18 mouse cellular contexts compared by ENCODE assay signal in the genomic region with DNA sequence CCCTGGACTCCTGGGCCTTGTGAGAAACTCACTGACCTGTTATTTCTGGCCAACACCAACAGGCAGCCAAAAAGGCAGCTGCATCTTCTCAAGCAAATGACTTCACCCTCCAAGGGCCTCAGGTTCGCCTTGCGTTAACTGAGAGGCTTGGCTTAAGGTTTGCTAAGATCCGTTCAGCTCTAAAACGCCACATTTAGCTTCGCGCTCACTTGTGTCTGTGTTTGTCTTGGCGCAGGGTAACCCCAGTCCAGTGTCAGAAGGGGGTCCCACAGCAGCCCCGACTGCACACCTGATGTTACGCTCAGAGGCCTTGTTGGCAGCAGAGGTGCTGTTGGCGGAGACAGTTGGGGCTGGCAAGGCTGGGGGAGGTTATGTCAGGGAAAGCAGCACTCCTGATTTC. TPM values are rescaled to one million over a fixed set of nuclear protein-coding genes. Genes with fewer than 3 reads are reported as not detected.
A peak's percentile ranks its signal among the peaks of the same experiment; 100 is the strongest.
DNase-seq lines count a peak whose midpoint lies in the region; ATAC-seq and TF ChIP-seq lines count a peak whose summit lies in the region.
"Had no signal": no experiment of that assay in that cellular context is flagged by ENCODE, and none has a peak within 500 bp of the region (broad histone marks: within the 10 kb centered on the region; RNA-seq: fewer than 3 reads in every experiment).

No protein-coding gene starts in this region.

- no peaks in the 10 kb centered on the region for H3K9me3 ChIP-seq in liver, embryonic 12.5 days (replicated peaks)
- H3K9me3 ChIP-seq: forebrain, embryonic 10.5 days; hindbrain, embryonic 15.5 days; limb, embryonic 12.5 days had no signal

- TF ChIP-seq CTCF in heart, adult 2 months (IDR thresholded peaks at IDR 0.05) = no peak

- no peak for TF ChIP-seq POLR2A in heart, adult 2 months (IDR thresholded peaks at IDR 0.05; ENCODE audit: insufficient read depth, low read depth, low read length)

- peaks cover 33% of the 10 kb centered on the region for H3K4me1 ChIP-seq in heart, adult 2 months (ENCODE audit: control insufficient read depth, insufficient read depth, low read length)
- H3K4me1 ChIP-seq in liver, embryonic 12.5 days = no peaks in the 10 kb centered on the region
- H3K4me1 ChIP-seq: forebrain, embryonic 10.5 days had no signal

- H3K4me3 ChIP-seq in heart, adult 2 months = no peak overlapping the region
- H3K4me3 ChIP-seq in liver, embryonic 12.5 days = no peak overlapping the region
- H3K4me3 ChIP-seq: forebrain, embryonic 10.5 days; hindbrain, embryonic 15.5 days; limb, embryonic 12.5 days had no signal

- H3K27me3 ChIP-seq in heart, adult 2 months (ENCODE audit: control insufficient read depth, insufficient read depth, low read length) = no peaks in the 10 kb centered on the region
- no peaks in the 10 kb centered on the region for H3K27me3 ChIP-seq in liver, embryonic 12.5 days (replicated peaks)
- H3K27me3 ChIP-seq: hindbrain, embryonic 15.5 days; limb, embryonic 12.5 days had no signal

- ATAC-seq in megakaryocyte-erythroid progenitor cell, adult 5-6 weeks (replicated peaks; ENCODE audit: low FRiP score, low TSS enrichment, poor library complexity, severe bottlenecking) = no peak
- no peak for ATAC-seq in liver, embryonic 12.5 days

- H3K4me2 ChIP-seq in liver, embryonic 12.5 days = no peak overlapping the region
- H3K4me2 ChIP-seq: hindbrain, embryonic 15.5 days; limb, embryonic 12.5 days; midbrain, embryonic 11.5 days had no signal

- intact Hi-C loops in heart, adult 2 months (cut with DNase I) = no loop called here
- intact Hi-C loops in heart, postnatal 36 days (cut with DNase I) = no loop called here

- H3K27ac ChIP-seq in heart, adult 2 months = peak overlapping the region; percentile 12; the same call in 1 of the 2 replicates
- no peak overlapping the region for H3K27ac ChIP-seq in liver, embryonic 12.5 days
- H3K27ac ChIP-seq: forebrain, embryonic 10.5 days; hindbrain, embryonic 15.5 days; limb, embryonic 12.5 days had no signal

- WGBS in heart, adult 2 months = 59% methylated on average over 10 of the region's 10 CpGs
- WGBS in liver, embryonic 12.5 days (ENCODE audit: insufficient replicate concordance) = 77% methylated on average over 10 of the region's 10 CpGs

- peaks cover 26% of the 10 kb centered on the region for H3K36me3 ChIP-seq in heart, adult 2 months (ENCODE audit: control insufficient read depth, insufficient read depth, low read length)
- no peaks in the 10 kb centered on the region for H3K36me3 ChIP-seq in liver, embryonic 12.5 days
- H3K36me3 ChIP-seq: forebrain, embryonic 10.5 days; hindbrain, embryonic 15.5 days; limb, embryonic 12.5 days had no signal

- DNase-seq in heart, adult 2 months = no peak
- no peak for DNase-seq in heart, postnatal 36 days
- peak; percentile 19 for DNase-seq in lung, postnatal 10 days
- no peak for DNase-seq in lung, postnatal 36 days
- DNase-seq in heart, postnatal 4 days = peak; percentile 44
- no peak for DNase-seq in left cerebral cortex, adult 8-10 months (ENCODE audit: low spot score in 2 of 2)
- DNase-seq: adrenal gland, postnatal 36 days; cerebellum, postnatal 25 days; kidney, postnatal 25 days; layer of hippocampus, postnatal 36 days; right cerebral cortex, postnatal 14 days had no signal

- peaks cover 2% of the 10 kb centered on the region; the same call in 1 of the 2 replicates for H3K79me2 ChIP-seq in heart, adult 2 months (replicated peaks; ENCODE audit: control insufficient read depth, insufficient read depth, low read length)

- no peak for TF ChIP-seq EP300 in heart, adult 2 months (IDR thresholded peaks at IDR 0.05; ENCODE audit: insufficient read depth, low read depth, low read length)

- H3K9ac ChIP-seq in heart, adult 2 months (ENCODE audit: low read depth, low read length) = 0 out of 2 replicates have a peak overlapping the region, but pooled peaks have one; percentile 22
- H3K9ac ChIP-seq in liver, embryonic 12.5 days = no peak overlapping the region
- H3K9ac ChIP-seq: hindbrain, embryonic 15.5 days; limb, embryonic 12.5 days had no signal

RNA-seq across cellular contexts. Expression of gene Arhgap31, which starts 23.3 kb away (rescaled TPM):
- 10 to 100 TPM; 38.2 to 41.2 TPM for total RNA-seq in heart, adult 2 months (2021)
- polyA plus RNA-seq in heart, adult 2 months (2012; rRNA removed) = 14.1 and 20.1 TPM in 2 replicates
- total RNA-seq in heart, postnatal 36 days (2021) = 10 to 100 TPM; 37.4 to 43.5 TPM
- total RNA-seq in heart, postnatal 4 days (2021) = 10 to 100 TPM; 68.2 to 73.4 TPM
- total RNA-seq in megakaryocyte-erythroid progenitor cell, adult 5-6 weeks (2014; fragmentation: Nextera tagmentation) = 1.4 and 1.7 TPM in 2 replicates
- total RNA-seq in megakaryocyte-erythroid progenitor cell, adult 5-6 weeks (2017) = 0.14 and 0.91 TPM in 2 replicates
- 10 to 100 TPM; 16.6 to 20.1 (median 18.3) TPM for total RNA-seq in left cerebral cortex, adult 8-10 months (2022)
- polyA plus RNA-seq in liver, embryonic 12.5 days (2016; fragmentation: Nextera tagmentation; extraction: Ambion mirVana) = 3.5 and 4.0 TPM in 2 replicates

RNA-seq across cellular contexts. Expression of gene B4galt4, which starts 52.3 kb away (rescaled TPM):
- 10 to 100 TPM in 1 of 2 experiments, 1 to 10 TPM in 1; 8.1 to 13.2 TPM for total RNA-seq in heart, adult 2 months (2021)
- polyA plus RNA-seq in heart, adult 2 months (2012; rRNA removed) = 6.4 and 9.6 TPM in 2 replicates
- total RNA-seq in heart, postnatal 36 days (2021) = 10 to 100 TPM; 10.1 to 11.9 TPM
- total RNA-seq in heart, postnatal 4 days (2021) = 10 to 100 TPM; 10.1 to 13.1 TPM
- not detected in 2 replicates for total RNA-seq in megakaryocyte-erythroid progenitor cell, adult 5-6 weeks (2014; fragmentation: Nextera tagmentation)
- 1.8 and 2.9 TPM in 2 replicates for total RNA-seq in megakaryocyte-erythroid progenitor cell, adult 5-6 weeks (2017)
- 10 to 100 TPM; 19.8 to 25.0 (median 22.4) TPM for total RNA-seq in left cerebral cortex, adult 8-10 months (2022)
- 4.7 and 5.7 TPM in 2 replicates for polyA plus RNA-seq in liver, embryonic 12.5 days (2016; fragmentation: Nextera tagmentation; extraction: Ambion mirVana)
- total RNA-seq: MEL had no signal

Comparison
In these comparisons a context has a peak if more than half of its experiments do, and no peak if none do; other contexts are left out.
1. DNase-seq: peak in lung, postnatal 10 days (single experiment) and heart, postnatal 4 days (single experiment); none in heart, adult 2 months (0 of 2), heart, postnatal 36 days (0 of 2), lung, postnatal 36 days (single experiment) and left cerebral cortex, adult 8-10 months (0 of 2).
2. RNA of gene Arhgap31, which starts 23.3 kb away (total RNA-seq): 68.2 to 73.4 TPM in heart, postnatal 4 days, 37.4 to 43.5 TPM in heart, postnatal 36 days, 38.2 to 41.2 TPM in heart, adult 2 months and 16.6 to 20.1 TPM in left cerebral cortex, adult 8-10 months; 0.14 to 1.7 TPM in megakaryocyte-erythroid progenitor cell, adult 5-6 weeks; every median in the first group is over 4 times any median in the second.